Mouse (Mus musculus) ES-Bruce4 (cell line): Measurements from ENCODE around the gene Mecom.

ENCODE experiments used
- CTCF ChIP-seq: IDR thresholded peaks from one replicate; pipeline ENCODE4 v1.8.1; 2011; ENCODE audit warnings: low read depth, low read length
- EP300 ChIP-seq: IDR thresholded peaks from 2 replicates; pipeline ENCODE4 v1.6.1; 2011; ENCODE audit warnings: low read depth, low read length; ENCODE audit not compliant: insufficient read depth

DNA sequence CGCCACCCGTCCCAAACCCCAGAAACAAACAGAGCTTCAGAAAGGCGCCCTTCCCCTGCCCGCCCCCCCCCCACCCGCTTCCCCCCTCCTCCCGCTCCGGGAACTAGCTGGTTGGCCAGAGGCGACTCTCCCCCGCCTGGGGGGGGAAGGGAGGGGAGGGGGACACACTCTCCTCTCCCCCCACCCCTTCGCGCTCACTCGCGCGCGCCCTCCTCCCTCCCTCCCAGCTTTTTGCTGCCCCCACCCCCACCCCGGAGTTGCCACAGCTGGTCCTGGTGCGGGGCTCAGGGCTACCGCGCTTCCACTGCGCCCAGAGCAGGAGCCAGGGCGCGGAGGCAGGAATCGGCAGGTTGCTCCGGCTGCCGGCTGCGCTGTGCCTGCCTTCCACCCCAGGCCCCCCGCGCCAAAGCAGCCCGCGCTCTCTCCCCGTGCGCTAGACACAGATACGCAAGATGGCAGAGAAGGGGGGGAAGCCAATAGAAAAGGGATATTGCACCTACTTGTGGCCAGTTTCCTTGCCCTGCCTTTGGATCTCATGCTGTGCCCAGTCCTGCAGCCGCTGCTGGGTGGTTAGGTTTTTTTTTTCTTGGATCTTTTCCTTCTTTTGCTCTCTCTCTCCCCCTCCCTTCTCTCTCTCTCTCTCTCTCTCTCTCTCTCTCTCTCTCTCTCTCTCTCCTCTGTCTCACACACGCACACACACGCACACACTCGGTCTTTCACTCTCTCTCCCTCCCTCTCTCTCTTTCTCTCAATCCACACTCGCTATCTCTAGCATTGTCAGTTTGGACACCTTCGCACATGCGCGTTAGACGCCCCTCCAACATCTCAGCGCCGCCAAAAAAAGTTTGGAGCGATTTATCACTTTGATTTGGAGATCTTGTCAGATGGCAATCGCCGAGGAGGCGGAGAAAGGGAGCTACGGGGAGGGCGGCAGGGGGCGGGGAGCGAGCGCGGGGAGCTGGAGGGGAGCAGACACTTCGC, 38.6 kb downstream of the Mecom start:
- no peak for TF ChIP-seq CTCF
- TF ChIP-seq EP300, result no peak
